Comparison of ENCODE assay signal across 8 mouse cellular contexts in genomic region chr19:47658914-47659535, GRCm38 (mm10). TPM values are rescaled to one million over a fixed set of nuclear protein-coding genes. Genes with fewer than 3 reads are reported as not detected.
A peak's percentile ranks its signal among the peaks of the same experiment; 100 is the strongest.
DNase-seq lines count a peak whose midpoint lies in the region; ATAC-seq and TF ChIP-seq lines count a peak whose summit lies in the region.

No protein-coding gene starts in this region.

- H3K4me2 ChIP-seq in intestine, embryonic 15.5 days (replicated peaks) = no peak overlapping the region
- no peak overlapping the region for H3K4me2 ChIP-seq in limb, embryonic 12.5 days
- peak overlapping the region; percentile 55 for H3K4me2 ChIP-seq in myocyte (ENCODE audit: low read depth)

- peak overlapping the region; percentile 10; the same call in 1 of the 2 replicates for H3K9ac ChIP-seq in intestine, embryonic 15.5 days
- peak overlapping the region; percentile 24; the same call in 1 of the 2 replicates for H3K9ac ChIP-seq in limb, embryonic 12.5 days (replicated peaks)

- no peaks in the 10 kb centered on the region for H3K27me3 ChIP-seq in intestine, embryonic 15.5 days (replicated peaks)
- peaks cover 4% of the 10 kb centered on the region; the same call in 1 of the 2 replicates for H3K27me3 ChIP-seq in limb, embryonic 12.5 days
- no peaks in the 10 kb centered on the region for H3K27me3 ChIP-seq in myocyte (ENCODE audit: control insufficient read depth, insufficient read depth, insufficient read length)

- H3K27ac ChIP-seq in gastrocnemius, adult 2 months = peak overlapping the region; percentile 16; the same call in 1 of the 2 replicates
- H3K27ac ChIP-seq in intestine, embryonic 15.5 days = peak overlapping the region; percentile 62
- peak overlapping the region; percentile 47; the same call in 1 of the 2 replicates for H3K27ac ChIP-seq in limb, embryonic 12.5 days

- intact Hi-C loops in gastrocnemius, adult 2 months (cut with DNase I) = loop anchor here (1.0 to 10.0 kb wide), 3 partner anchors 73 to 162 kb away; partner anchors contain the start of gene Sfr1

- DNase-seq in spleen, postnatal 36 days (ENCODE audit: low spot score in 2 of 2) = peak; percentile 13 to 22
- no peak for DNase-seq in spleen, postnatal 14 days (ENCODE audit: low spot score in 2 of 2)
- peak; percentile 60 to 74 for DNase-seq in cerebellum, postnatal 25 days
- DNase-seq in gastrocnemius, adult 2 months = peak; percentile 73
- DNase-seq in thymus, postnatal 4 days = peak; percentile 36

- H3K4me1 ChIP-seq in intestine, embryonic 15.5 days (replicated peaks) = peaks cover 8% of the 10 kb centered on the region; the same call in 1 of the 2 replicates
- H3K4me1 ChIP-seq in limb, embryonic 12.5 days (replicated peaks) = peaks cover 15% of the 10 kb centered on the region

- WGBS in intestine, embryonic 15.5 days = 4% methylated on average over 5 of the region's 5 CpGs
- 11% methylated on average over 5 of the region's 5 CpGs for WGBS in limb, embryonic 12.5 days

- TF ChIP-seq CTCF in gastrocnemius, adult 2 months (IDR thresholded peaks at IDR 0.05) = peak; percentile 87

- no peaks in the 10 kb centered on the region for H3K9me3 ChIP-seq in intestine, embryonic 15.5 days
- no peaks in the 10 kb centered on the region for H3K9me3 ChIP-seq in limb, embryonic 12.5 days

- peak overlapping the region; percentile 53 for H3K4me3 ChIP-seq in gastrocnemius, adult 2 months
- H3K4me3 ChIP-seq in intestine, embryonic 15.5 days (replicated peaks) = no peak overlapping the region
- H3K4me3 ChIP-seq in limb, embryonic 12.5 days (replicated peaks) = no peak overlapping the region
- no peak overlapping the region for H3K4me3 ChIP-seq in myocyte

- H3ac ChIP-seq in myocyte (ENCODE audit: control insufficient read depth, insufficient read length) = no peak overlapping the region

- no peaks in the 10 kb centered on the region for H3K36me3 ChIP-seq in intestine, embryonic 15.5 days
- H3K36me3 ChIP-seq in limb, embryonic 12.5 days = no peaks in the 10 kb centered on the region
- no peaks in the 10 kb centered on the region for H3K36me3 ChIP-seq in myocyte (ENCODE audit: control insufficient read depth, insufficient read depth)

- peak; percentile 84 for ATAC-seq in intestine, embryonic 15.5 days
- ATAC-seq in limb, embryonic 12.5 days (ENCODE audit: insufficient number of reproducible peaks, insufficient read depth, low FRiP score, low TSS enrichment, low read depth) = peak; percentile 81

- TF ChIP-seq POLR2A in myocyte (IDR thresholded peaks at IDR 0.05; ENCODE audit: insufficient read length, low read depth) = no peak

- H3K79me2 ChIP-seq in myocyte (ENCODE audit: control insufficient read depth, insufficient read depth) = no peaks in the 10 kb centered on the region

TF ChIP-seq in myocyte, 11 proteins besides CTCF, POLR2A, EP300 and RAD21:
- TF ChIP-seq MYOD1 (IDR thresholded peaks at IDR 0.05; ENCODE audit: control insufficient read depth in 1 of 3, insufficient read length in 2 of 3, low read depth in 2 of 3) (no peak), MAX (IDR thresholded peaks at IDR 0.05; ENCODE audit: low read depth) (no peak), TCF12 (IDR thresholded peaks at IDR 0.05; ENCODE audit: insufficient read depth, poor library complexity, severe bottlenecking) (no peak), MYOG (IDR thresholded peaks at IDR 0.05; ENCODE audit: control insufficient read depth in 1 of 3, insufficient read depth in 1 of 3, insufficient read length in 2 of 3, low read depth in 2 of 3) (no peak), REST (IDR thresholded peaks at IDR 0.05; ENCODE audit: insufficient read depth, insufficient read length) (no peak), TCF3 (IDR thresholded peaks at IDR 0.05; ENCODE audit: insufficient read length, low read depth) (no peak), CEBPB (IDR thresholded peaks at IDR 0.05; ENCODE audit: insufficient read depth, poor library complexity, severe bottlenecking) (no peak), USF1 (IDR thresholded peaks at IDR 0.05; ENCODE audit: low read depth) (no peak), E2F4 (IDR thresholded peaks at IDR 0.05; ENCODE audit: insufficient read depth) (no peak), SRF (IDR thresholded peaks at IDR 0.05; ENCODE audit: control insufficient read depth, insufficient read length, low read depth) (no peak), POLR2AphosphoS2 (IDR thresholded peaks at IDR 0.05; ENCODE audit: insufficient read length, low read depth) (no peak)

RNA-seq across cellular contexts. Expression of gene Col17a1, which starts 32.9 kb away (rescaled TPM):
- total RNA-seq in gastrocnemius, adult 2 months (2021) = not detected
- 0.58 and 0.78 TPM in 2 replicates for polyA plus RNA-seq in intestine, embryonic 15.5 days (2015; fragmentation: Nextera tagmentation; extraction: Ambion mirVana)
- 9.1 and 9.3 TPM in 2 replicates for polyA plus RNA-seq in limb, embryonic 12.5 days (2016; fragmentation: Nextera tagmentation; extraction: Ambion mirVana)
- 0.18 TPM for polyA plus RNA-seq in myocyte (2012; fragmentation: generic; extraction: Trizol)

Comparison
In these comparisons a context has a peak if more than half of its experiments do, and no peak if none do; other contexts are left out.
1. DNase-seq: peak in spleen, postnatal 36 days (2 of 2), cerebellum, postnatal 25 days (2 of 2), gastrocnemius, adult 2 months (single experiment) and thymus, postnatal 4 days (single experiment); none in spleen, postnatal 14 days (0 of 2).
2. Peak in every context shown above with its lines, with median percentiles within 50 percentile points of each other: H3K27ac ChIP-seq.